Mouse (Mus musculus): ENCODE measurements around the gene Stk39. TPM values are rescaled to one million over a fixed set of nuclear protein-coding genes. Genes with fewer than 3 reads are reported as not detected.

Stk39 gene
- polyA plus RNA-seq, 1 experiment from 2014 or later: 53.0 TPM

GRCm38 (mm10) chr2:68196245-68196644 lies 275.8 kb downstream of the Stk39 start:
- H3K9ac ChIP-seq (ENCODE audit: low read depth, low read length): no peak overlapping the region
- no peaks in the 10 kb centered on the region for H3K4me1 ChIP-seq (replicated peaks; ENCODE audit: control insufficient read depth, insufficient read depth, low read length)
- 88% methylated on average over 4 of the region's 4 CpGs for whole genome bisulfite sequencing
- no peaks in the 10 kb centered on the region for H3K9me3 ChIP-seq (ENCODE audit: control insufficient read depth, low read length)
- ATAC-seq (ENCODE audit: low FRiP score): no peak
- no peaks in the 10 kb centered on the region for H3K36me3 ChIP-seq (ENCODE audit: control insufficient read depth, insufficient read depth, low read length)
- no peak overlapping the region for H3K4me3 ChIP-seq (ENCODE audit: low read depth, low read length)
- H3K4me2 ChIP-seq (replicated peaks; ENCODE audit: low read depth, low read length): no peak overlapping the region
- no peaks in the 10 kb centered on the region for H3K27me3 ChIP-seq (ENCODE audit: control insufficient read depth, insufficient read depth, low read length)
- DNase-seq (ENCODE audit: low spot score): no peak
- no peak overlapping the region for H3K27ac ChIP-seq (ENCODE audit: low read depth, low read length)

GRCm38 (mm10) chr2:68194444-68194843 lies 277.6 kb downstream of the Stk39 start:
- 90% methylated on average over 4 of the region's 4 CpGs for WGBS
- Histone ChIP-seq H3K4me1 (replicated peaks; ENCODE audit: control insufficient read depth, insufficient read depth, low read length) (no peaks in the 10 kb centered on the region), H3K27ac (ENCODE audit: low read depth, low read length) (no peak overlapping the region), H3K4me3 (ENCODE audit: low read depth, low read length) (no peak overlapping the region), H3K9ac (ENCODE audit: low read depth, low read length) (no peak overlapping the region), H3K9me3 (ENCODE audit: control insufficient read depth, low read length) (no peaks in the 10 kb centered on the region), H3K4me2 (replicated peaks; ENCODE audit: low read depth, low read length) (no peak overlapping the region), H3K27me3 (ENCODE audit: control insufficient read depth, insufficient read depth, low read length) (no peaks in the 10 kb centered on the region), H3K36me3 (ENCODE audit: control insufficient read depth, insufficient read depth, low read length) (no peaks in the 10 kb centered on the region)
- ATAC-seq (ENCODE audit: low FRiP score): no peak
- DNase-seq (ENCODE audit: low spot score): no peak

GRCm38 (mm10) chr2:68193465-68193837 lies 278.6 kb downstream of the Stk39 start:
- ATAC-seq (ENCODE audit: low FRiP score) (no peak), DNase-seq (ENCODE audit: low spot score) (no peak)
- H3K36me3 ChIP-seq (ENCODE audit: control insufficient read depth, insufficient read depth, low read length): no peaks in the 10 kb centered on the region
- H3K27me3 ChIP-seq (ENCODE audit: control insufficient read depth, insufficient read depth, low read length): no peaks in the 10 kb centered on the region
- no peak overlapping the region for H3K27ac ChIP-seq (ENCODE audit: low read depth, low read length)
- no peak overlapping the region for H3K9ac ChIP-seq (ENCODE audit: low read depth, low read length)
- no peak overlapping the region for H3K4me2 ChIP-seq (replicated peaks; ENCODE audit: low read depth, low read length)
- no peaks in the 10 kb centered on the region for H3K4me1 ChIP-seq (replicated peaks; ENCODE audit: control insufficient read depth, insufficient read depth, low read length)
- no peaks in the 10 kb centered on the region for H3K9me3 ChIP-seq (ENCODE audit: control insufficient read depth, low read length)
- no peak overlapping the region for H3K4me3 ChIP-seq (ENCODE audit: low read depth, low read length)

GRCm38 (mm10) chr2:68192605-68193464 lies 279.2 kb downstream of the Stk39 start:
- Histone ChIP-seq H3K4me2 (replicated peaks; ENCODE audit: low read depth, low read length) (no peak overlapping the region), H3K4me1 (replicated peaks; ENCODE audit: control insufficient read depth, insufficient read depth, low read length) (no peaks in the 10 kb centered on the region), H3K27ac (ENCODE audit: low read depth, low read length) (no peak overlapping the region), H3K27me3 (ENCODE audit: control insufficient read depth, insufficient read depth, low read length) (no peaks in the 10 kb centered on the region), H3K9me3 (ENCODE audit: control insufficient read depth, low read length) (no peaks in the 10 kb centered on the region), H3K36me3 (ENCODE audit: control insufficient read depth, insufficient read depth, low read length) (no peaks in the 10 kb centered on the region), H3K9ac (ENCODE audit: low read depth, low read length) (no peak overlapping the region), H3K4me3 (ENCODE audit: low read depth, low read length) (no peak overlapping the region)
- ATAC-seq (ENCODE audit: low FRiP score) (no peak), DNase-seq (ENCODE audit: low spot score) (no peak)
- 88% methylated on average over 5 of the region's 5 CpGs for WGBS

GRCm38 (mm10) chr2:68176425-68176824 lies 295.6 kb downstream of the Stk39 start:
- 94% methylated on average over 3 of the region's 3 CpGs for WGBS
- no peak for DNase-seq (ENCODE audit: low spot score)
- H3K4me1 ChIP-seq (replicated peaks; ENCODE audit: control insufficient read depth, insufficient read depth, low read length): no peaks in the 10 kb centered on the region
- no peak overlapping the region for H3K4me2 ChIP-seq (replicated peaks; ENCODE audit: low read depth, low read length)
- no peak overlapping the region for H3K27ac ChIP-seq (ENCODE audit: low read depth, low read length)
- H3K9ac ChIP-seq (ENCODE audit: low read depth, low read length): no peak overlapping the region
- no peaks in the 10 kb centered on the region for H3K36me3 ChIP-seq (ENCODE audit: control insufficient read depth, insufficient read depth, low read length)
- ATAC-seq (ENCODE audit: low FRiP score): no peak
- H3K27me3 ChIP-seq (ENCODE audit: control insufficient read depth, insufficient read depth, low read length): no peaks in the 10 kb centered on the region
- H3K4me3 ChIP-seq (ENCODE audit: low read depth, low read length): no peak overlapping the region
- no peaks in the 10 kb centered on the region for H3K9me3 ChIP-seq (ENCODE audit: control insufficient read depth, low read length)

GRCm38 (mm10) chr2:68171306-68171705 lies 300.8 kb downstream of the Stk39 start:
- H3K27ac ChIP-seq (ENCODE audit: low read depth, low read length): no peak overlapping the region
- WGBS: 85% methylated on average over 10 of the region's 10 CpGs
- no peaks in the 10 kb centered on the region for H3K9me3 ChIP-seq (ENCODE audit: control insufficient read depth, low read length)
- H3K9ac ChIP-seq (ENCODE audit: low read depth, low read length): no peak overlapping the region
- ATAC-seq (ENCODE audit: low FRiP score): no peak
- no peak overlapping the region for H3K4me3 ChIP-seq (ENCODE audit: low read depth, low read length)
- H3K36me3 ChIP-seq (ENCODE audit: control insufficient read depth, insufficient read depth, low read length): no peaks in the 10 kb centered on the region
- no peaks in the 10 kb centered on the region for H3K4me1 ChIP-seq (replicated peaks; ENCODE audit: control insufficient read depth, insufficient read depth, low read length)
- no peak for DNase-seq (ENCODE audit: low spot score)
- no peak overlapping the region for H3K4me2 ChIP-seq (replicated peaks; ENCODE audit: low read depth, low read length)
- H3K27me3 ChIP-seq (ENCODE audit: control insufficient read depth, insufficient read depth, low read length): no peaks in the 10 kb centered on the region

- ATAC-seq (ENCODE audit: low FRiP score) (no peak), DNase-seq (ENCODE audit: low spot score) (no peak)
- no peaks in the 10 kb centered on the region for H3K27me3 ChIP-seq (ENCODE audit: control insufficient read depth, insufficient read depth, low read length)
- H3K9me3 ChIP-seq (ENCODE audit: control insufficient read depth, low read length): no peaks in the 10 kb centered on the region
- no peak overlapping the region for H3K27ac ChIP-seq (ENCODE audit: low read depth, low read length)
- H3K9ac ChIP-seq (ENCODE audit: low read depth, low read length): no peak overlapping the region
- no peak overlapping the region for H3K4me2 ChIP-seq (replicated peaks; ENCODE audit: low read depth, low read length)
- no peaks in the 10 kb centered on the region for H3K4me1 ChIP-seq (replicated peaks; ENCODE audit: control insufficient read depth, insufficient read depth, low read length)
- no peak overlapping the region for H3K4me3 ChIP-seq (ENCODE audit: low read depth, low read length)
- WGBS: 81% methylated on average over 4 of the region's 4 CpGs
- H3K36me3 ChIP-seq (ENCODE audit: control insufficient read depth, insufficient read depth, low read length): no peaks in the 10 kb centered on the region
Measured at GRCm38 (mm10) chr2:68162012-68162411, 310.1 kb downstream of the Stk39 start.

- H3K9ac ChIP-seq (ENCODE audit: low read depth, low read length): no peak overlapping the region
- no peak for DNase-seq (ENCODE audit: low spot score)
- ATAC-seq (ENCODE audit: low FRiP score): no peak
- no peak overlapping the region for H3K27ac ChIP-seq (ENCODE audit: low read depth, low read length)
- H3K4me3 ChIP-seq (ENCODE audit: low read depth, low read length): no peak overlapping the region
- no peaks in the 10 kb centered on the region for H3K36me3 ChIP-seq (ENCODE audit: control insufficient read depth, insufficient read depth, low read length)
- WGBS: 93% methylated on average over 2 of the region's 2 CpGs
- H3K9me3 ChIP-seq (ENCODE audit: control insufficient read depth, low read length): no peaks in the 10 kb centered on the region
- H3K27me3 ChIP-seq (ENCODE audit: control insufficient read depth, insufficient read depth, low read length): no peaks in the 10 kb centered on the region
- no peaks in the 10 kb centered on the region for H3K4me1 ChIP-seq (replicated peaks; ENCODE audit: control insufficient read depth, insufficient read depth, low read length)
- no peak overlapping the region for H3K4me2 ChIP-seq (replicated peaks; ENCODE audit: low read depth, low read length)
Measured at GRCm38 (mm10) chr2:68160566-68160965, 311.5 kb downstream of the Stk39 start.
